Mouse (Mus musculus): ENCODE results near the gene Ofd1. TPM values are rescaled to one million over a fixed set of nuclear protein-coding genes. Genes with fewer than 3 reads are reported as not detected.

Gene Ofd1
- total RNA-seq, 2 experiments from 2014 or later: 5.9 to 6.2 TPM

DNA sequence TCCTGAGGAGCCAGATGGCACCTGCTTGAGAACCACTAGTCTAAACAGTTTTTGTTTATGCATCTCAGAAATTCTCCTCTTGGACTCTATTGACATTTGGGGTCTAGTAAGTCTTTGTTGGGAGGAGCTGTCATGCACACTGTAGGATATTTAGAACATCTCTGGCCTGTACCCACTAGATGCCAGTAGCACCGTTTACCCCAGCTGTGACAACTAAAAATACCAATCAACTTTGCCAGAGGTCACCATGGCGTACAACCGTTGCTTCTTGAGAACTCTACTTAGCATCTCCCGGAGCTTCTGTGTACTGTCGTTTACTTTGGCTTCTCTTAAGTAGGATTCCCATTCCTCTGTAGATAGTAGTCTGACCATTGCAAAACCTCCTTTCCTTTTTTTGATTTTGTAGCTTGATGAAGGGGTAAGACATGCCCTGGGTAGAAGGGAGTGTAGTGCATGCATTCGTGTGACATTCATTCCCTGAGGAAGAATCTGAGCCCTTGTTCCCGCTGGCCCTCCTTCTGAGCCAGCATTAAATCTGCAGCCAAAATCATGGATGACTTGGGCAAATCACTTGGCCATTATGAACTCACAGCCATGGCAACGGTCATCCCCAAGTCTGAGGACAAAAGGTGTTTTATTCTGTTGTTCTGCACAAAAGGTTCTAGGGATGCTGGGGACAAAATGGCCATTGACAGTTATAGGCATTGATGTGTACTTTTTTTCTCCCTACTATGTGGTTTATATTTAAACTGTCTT, 74.9 kb downstream of the Ofd1 start:
- DNase-seq (ENCODE audit: low spot score in 2 of 2): no peak

DNA sequence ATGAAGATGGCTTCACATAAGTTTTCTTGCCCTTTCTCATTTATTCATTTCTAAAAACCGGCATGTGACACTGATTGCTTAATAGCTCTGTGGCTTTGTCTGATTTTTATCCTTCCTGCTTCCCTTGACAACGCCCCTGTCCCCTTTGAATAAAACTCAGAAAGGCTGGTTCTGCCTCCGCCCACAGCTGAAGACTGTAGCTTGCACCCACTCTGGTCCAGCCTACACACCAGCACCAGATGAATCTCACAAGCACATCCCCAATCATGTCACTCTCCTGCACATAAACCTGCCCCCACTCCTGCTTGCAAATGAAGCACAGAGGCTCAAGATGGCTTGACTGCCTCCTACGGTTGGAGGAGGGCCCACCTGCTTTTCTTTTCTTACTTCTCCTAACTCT, 80.0 kb downstream of the Ofd1 start:
- peak; percentile 42 to 62 for DNase-seq (ENCODE audit: low spot score in 2 of 2)

DNA sequence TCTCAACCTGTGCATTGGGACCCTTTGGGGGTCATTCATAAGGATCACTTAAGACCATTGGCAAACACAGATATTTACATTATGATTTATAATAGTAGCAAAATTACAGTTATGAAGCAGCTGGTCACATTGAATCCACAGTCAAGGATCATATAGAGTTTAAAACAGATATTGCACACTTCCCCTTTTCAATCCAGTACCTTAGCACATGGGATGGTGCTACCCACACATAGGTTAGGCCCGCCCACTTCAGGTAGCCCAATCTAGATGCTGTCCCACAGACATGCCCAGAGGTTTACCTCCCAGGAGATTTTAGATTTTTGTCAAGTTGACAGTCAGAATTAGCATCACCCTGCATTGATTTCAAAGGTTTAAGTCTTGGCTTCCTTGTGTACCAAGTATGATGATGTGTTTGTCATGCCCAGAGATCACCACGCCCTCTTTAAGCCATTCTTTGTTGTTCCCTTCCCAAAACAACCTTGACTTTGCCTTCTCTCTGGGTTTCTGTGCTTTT, 80.5 kb downstream of the Ofd1 start:
- DNase-seq (ENCODE audit: low spot score in 2 of 2): no peak

DNA sequence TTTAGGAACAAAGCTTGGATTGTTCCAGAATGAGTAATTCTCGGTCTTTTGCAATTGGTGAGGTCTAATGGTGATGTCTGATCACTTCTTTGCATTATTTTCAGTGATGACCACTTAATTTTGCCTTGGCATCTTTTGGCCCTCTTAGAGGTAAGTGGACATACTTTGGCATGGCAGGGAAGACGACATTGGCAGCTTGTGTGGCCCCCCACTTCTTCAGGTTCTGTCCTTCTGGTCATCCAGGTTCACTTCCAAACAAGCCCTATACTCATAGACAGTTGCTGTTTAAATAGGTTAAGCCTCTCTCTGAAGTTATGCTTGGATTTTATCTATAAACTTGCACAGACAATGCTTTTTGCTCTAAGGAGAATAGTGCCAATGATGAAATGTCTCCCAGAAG, 81.5 kb downstream of the Ofd1 start:
- DNase-seq (ENCODE audit: low spot score in 2 of 2): no peak

DNA sequence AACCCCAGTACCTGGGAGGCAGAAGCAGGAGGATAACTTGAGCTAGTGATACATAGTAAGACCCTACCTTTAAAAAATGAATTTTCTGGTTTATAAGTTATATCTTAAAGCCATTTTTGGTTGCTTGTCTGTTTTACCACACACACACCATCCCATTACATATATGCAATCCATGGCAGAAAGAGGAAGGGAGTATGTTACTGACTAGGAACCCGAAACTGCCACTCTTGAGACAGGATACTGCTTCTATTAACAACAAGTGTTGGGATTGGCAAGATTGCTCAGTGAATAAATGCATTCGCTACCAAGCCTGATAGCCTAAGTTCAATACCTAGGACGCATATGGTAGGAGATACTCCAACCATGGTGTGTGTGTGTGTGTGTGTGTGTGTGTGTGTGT, 84.2 kb downstream of the Ofd1 start:
- DNase-seq (ENCODE audit: low spot score in 2 of 2): no peak

DNA sequence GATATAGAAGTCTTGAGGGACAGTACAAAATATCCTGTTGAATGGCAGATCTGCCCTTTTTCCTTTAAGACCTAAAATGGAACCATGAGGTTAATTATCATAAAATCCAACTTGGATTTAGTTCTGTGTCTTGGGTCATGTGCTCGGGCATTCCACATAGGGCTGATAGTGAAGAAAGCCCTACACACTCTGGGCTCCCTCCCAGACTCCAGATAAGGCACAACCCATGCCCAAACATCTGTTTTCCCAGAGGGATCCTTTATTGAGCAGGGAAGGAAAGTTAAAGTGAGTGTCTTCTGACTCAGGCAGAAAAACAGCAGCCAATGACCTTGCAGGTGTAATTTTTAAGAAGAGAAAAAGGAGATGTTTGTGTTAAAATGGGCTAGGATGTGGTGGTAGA, 85.6 kb downstream of the Ofd1 start:
- no peak for DNase-seq (ENCODE audit: low spot score in 2 of 2)

DNA sequence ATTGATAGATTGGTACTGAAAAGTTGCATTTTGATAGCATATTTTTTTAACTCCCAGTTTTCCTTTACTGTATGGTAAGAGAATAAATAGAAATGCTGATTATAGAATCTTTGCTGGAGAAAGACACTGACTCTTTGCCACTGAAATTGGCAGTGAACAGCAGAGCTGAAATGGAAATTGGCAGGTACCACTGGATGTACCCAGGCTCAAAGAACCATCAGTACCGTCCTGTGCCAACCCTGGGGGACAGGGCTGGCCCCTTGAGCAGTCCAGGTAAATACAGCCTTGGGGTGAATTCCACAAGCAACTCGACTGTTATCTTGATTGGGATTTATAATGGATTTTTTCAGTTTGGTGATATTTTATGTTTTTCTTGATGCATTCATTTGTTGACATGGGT, 87.1 kb downstream of the Ofd1 start:
- DNase-seq (ENCODE audit: low spot score in 2 of 2): no peak

DNA sequence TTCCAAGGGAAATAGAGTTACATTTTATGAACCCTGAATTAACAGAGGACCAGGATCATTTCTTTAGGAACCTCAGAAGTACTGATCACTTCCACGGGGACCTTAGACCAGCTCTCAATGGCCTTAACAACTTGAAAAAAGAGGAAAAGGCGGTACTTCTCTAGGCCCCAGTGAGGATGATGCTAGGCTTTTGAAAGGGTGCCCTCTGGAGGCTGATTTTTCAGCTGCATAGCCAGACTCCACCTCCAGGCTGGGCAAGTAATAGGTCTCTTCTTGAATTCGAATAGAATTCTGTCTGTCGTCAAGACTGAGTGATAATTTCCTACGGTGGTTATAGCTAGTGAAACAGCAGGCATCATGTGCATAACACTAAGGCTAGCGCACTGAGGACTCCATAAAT, 88.7 kb downstream of the Ofd1 start:
- DNase-seq (ENCODE audit: low spot score in 2 of 2): peak; percentile 61 to 65

DNA sequence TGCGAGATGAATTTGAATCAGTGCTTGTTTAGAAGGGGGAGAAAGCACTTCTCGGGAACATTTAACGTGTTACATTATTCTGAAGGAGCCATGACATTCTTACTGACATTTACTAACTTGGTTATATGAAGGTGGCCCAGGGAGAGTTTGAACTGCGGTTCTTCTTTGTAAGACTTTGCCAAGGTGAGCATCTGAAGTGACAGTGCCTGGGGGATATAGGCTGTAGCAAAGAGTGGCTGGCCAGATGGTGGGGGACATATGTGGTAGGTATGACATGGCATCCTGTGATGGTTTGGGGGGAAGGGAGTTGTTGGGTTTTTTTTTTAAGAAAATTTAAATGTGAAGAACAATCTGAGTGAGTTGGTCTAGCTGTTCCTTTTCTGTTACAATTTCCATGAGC, 91.9 kb downstream of the Ofd1 start:
- DNase-seq (ENCODE audit: low spot score in 2 of 2): no peak

DNA sequence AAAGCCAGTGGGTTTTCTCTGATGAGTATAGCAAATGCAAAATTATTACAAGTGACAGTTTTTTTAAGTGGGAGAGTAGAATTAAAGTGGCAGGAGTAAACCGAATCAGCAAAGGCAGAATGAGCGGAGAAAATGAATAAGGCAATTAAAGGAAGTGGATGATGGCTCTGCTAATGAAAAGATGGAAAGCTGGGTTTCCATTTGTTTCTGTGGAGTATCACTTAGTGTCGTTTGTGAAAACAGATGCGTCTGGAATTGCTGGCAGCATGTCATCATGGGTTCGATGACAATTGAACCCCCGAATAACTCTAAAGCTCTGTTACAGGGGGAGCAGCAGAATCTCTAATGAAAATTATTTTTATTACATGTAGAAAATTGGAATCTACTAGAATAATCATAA, 92.4 kb downstream of the Ofd1 start:
- DNase-seq (ENCODE audit: low spot score in 2 of 2): no peak

DNA sequence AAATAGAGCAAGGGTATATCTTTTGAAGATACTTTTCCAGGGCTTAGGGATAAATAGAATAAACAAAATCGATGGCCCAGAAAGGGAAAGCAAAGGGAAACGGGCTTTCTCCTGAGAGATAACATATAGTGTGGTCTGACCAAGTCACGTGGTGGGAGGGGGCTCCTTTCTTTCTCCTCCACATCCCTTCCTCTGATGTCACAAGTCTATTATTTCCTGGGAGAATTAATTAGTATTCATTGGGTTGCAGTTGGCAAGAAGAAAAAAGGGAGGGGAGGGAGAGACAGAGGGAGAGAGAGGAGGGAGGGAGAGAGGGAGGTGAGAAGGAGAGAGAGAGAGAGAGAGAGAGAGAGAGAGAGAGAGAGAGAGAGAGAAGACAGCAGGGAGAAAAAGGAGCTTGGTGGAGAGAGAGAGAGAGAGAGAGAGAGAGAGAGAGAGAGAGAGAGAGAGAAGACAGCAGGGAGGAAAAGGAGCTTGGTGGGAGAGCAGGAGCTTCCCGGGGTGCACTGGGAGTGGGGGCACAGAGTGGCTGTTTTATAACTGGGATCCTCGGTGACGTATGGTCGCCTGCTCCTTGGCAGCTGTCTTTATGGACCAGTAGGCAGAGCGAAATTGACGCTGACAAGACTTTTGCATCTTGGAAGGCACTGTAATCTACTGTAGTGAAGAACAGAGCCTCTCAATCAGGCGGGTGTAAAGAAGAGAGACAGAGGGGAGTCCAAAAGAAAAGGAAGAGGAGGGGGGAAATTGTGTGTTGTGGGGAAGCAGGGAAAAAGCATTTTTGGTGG, 96.1 kb downstream of the Ofd1 start:
- peak; percentile 39 to 44 for DNase-seq (ENCODE audit: low spot score in 2 of 2)

DNA sequence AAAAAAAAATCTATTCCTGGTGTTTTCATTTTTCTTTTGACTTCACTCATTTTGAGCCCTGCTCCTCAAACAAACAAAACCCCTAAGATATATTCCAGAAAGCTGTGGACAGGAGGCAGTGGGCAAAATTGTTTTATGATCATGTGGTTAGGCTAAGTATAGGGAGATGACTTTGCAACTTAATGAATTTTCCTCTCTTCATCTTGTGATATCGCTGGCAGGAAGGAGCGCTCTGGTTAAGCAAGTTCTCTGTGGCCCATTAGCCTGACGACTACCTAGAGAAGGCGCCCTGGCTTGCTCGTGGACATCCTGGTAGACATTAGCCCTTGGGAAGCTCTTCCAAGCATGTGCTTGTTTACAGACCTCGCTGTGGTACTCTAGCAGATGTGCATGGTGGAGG, 98.7 kb downstream of the Ofd1 start:
- no peak for DNase-seq (ENCODE audit: low spot score in 2 of 2)

Other genes with a start within 250 kb of the Ofd1 start
- 100 to 1,000 TPM; 607 to 613 TPM for gene Gpm6b, start 201.8 kb downstream of the Ofd1 start, total RNA-seq (2021)
- gene Trappc2, start 130 bp downstream of the Ofd1 start, total RNA-seq (2021): 10 to 100 TPM; 51.9 to 58.3 TPM
- 10 to 100 TPM; 31.9 to 37.6 TPM for gene Rab9, start 39.2 kb upstream of the Ofd1 start, total RNA-seq (2021)
- gene Tceanc, start 77.9 kb upstream of the Ofd1 start, total RNA-seq (2021): 1 to 10 TPM; 1.2 TPM
- gene Egfl6, start 145.0 kb upstream of the Ofd1 start, total RNA-seq (2021): 1 to 10 TPM; 2.3 to 2.5 TPM

Measured in left cerebral cortex, adult 18-20 months (tissue).